Mouse (Mus musculus) adrenal gland, adult 8-10 months (tissue): ENCODE measurements around the gene Vwa3a. TPM values are rescaled to one million over a fixed set of nuclear protein-coding genes. Genes with fewer than 3 reads are reported as not detected.
"Not testable (repeated sequence)": the region's sequence is repeated elsewhere in the genome, so short reads cannot be mapped to it uniquely, and the experiment has no call there.

ENCODE experiments used
- DNase-seq: peaks from one replicate; pipeline ENCODE4 v3.0.0; 2022
- total RNA-seq, 4 experiments: library from RNA; stranded (reverse); gene quantifications; 2 replicates each; pipeline ENCODE4 v1.2.4; 2022

Vwa3a gene
- 1 to 10 TPM; 1.1 to 5.5 (median 3.3) TPM for total RNA-seq

GRCm38 (mm10) chr7:120739018-120739417, at the start of gene Vwa3a:
Gene Vwa3a (plus strand): TSS chr7:120739318.
- DNase-seq = no peak

- DNase-seq = no peak
These were observed 48.5 kb upstream of the Vwa3a start for GRCm38 (mm10) chr7:120690634-120691033.

GRCm38 (mm10) chr7:120693831-120694375, 45.2 kb upstream of the Vwa3a start:
- DNase-seq = no peak

- no peak for DNase-seq
These were observed 43.9 kb upstream of the Vwa3a start for GRCm38 (mm10) chr7:120695196-120695595.

- no peak for DNase-seq
These were observed 43.5 kb upstream of the Vwa3a start for GRCm38 (mm10) chr7:120695641-120696040.

GRCm38 (mm10) chr7:120696331-120696730, 42.8 kb upstream of the Vwa3a start:
- no peak for DNase-seq

GRCm38 (mm10) chr7:120699586-120699985, 39.5 kb upstream of the Vwa3a start:
- DNase-seq = no peak

GRCm38 (mm10) chr7:120703888-120704287, 35.2 kb upstream of the Vwa3a start:
- no peak for DNase-seq

- no peak for DNase-seq
These were observed 27.0 kb upstream of the Vwa3a start for GRCm38 (mm10) chr7:120712071-120712470.

GRCm38 (mm10) chr7:120713225-120713624, 25.9 kb upstream of the Vwa3a start:
- DNase-seq = no peak

GRCm38 (mm10) chr7:120713951-120714350, 25.2 kb upstream of the Vwa3a start:
- not testable (repeated sequence) for DNase-seq

- no peak for DNase-seq
These were observed 21.9 kb upstream of the Vwa3a start for GRCm38 (mm10) chr7:120717261-120717660.

- peak; percentile 29 for DNase-seq
These were observed 18.1 kb upstream of the Vwa3a start for GRCm38 (mm10) chr7:120721051-120721450.

- peak; percentile 73 for DNase-seq
These were observed 17.7 kb upstream of the Vwa3a start for GRCm38 (mm10) chr7:120721456-120721855.

GRCm38 (mm10) chr7:120722063-120722462, 17.1 kb upstream of the Vwa3a start:
- no peak for DNase-seq

- no peak for DNase-seq
These were observed 16.3 kb upstream of the Vwa3a start for GRCm38 (mm10) chr7:120722839-120723278.

- no peak for DNase-seq
These were observed 11.5 kb upstream of the Vwa3a start for GRCm38 (mm10) chr7:120727581-120727980.

GRCm38 (mm10) chr7:120729635-120730034, 9.5 kb upstream of the Vwa3a start:
- no peak for DNase-seq

- DNase-seq = no peak
These were observed 6.2 kb upstream of the Vwa3a start for GRCm38 (mm10) chr7:120732906-120733305.

GRCm38 (mm10) chr7:120739558-120740101, 512 bp downstream of the Vwa3a start:
- no peak for DNase-seq

- DNase-seq = no peak
These were observed 4.5 kb downstream of the Vwa3a start for GRCm38 (mm10) chr7:120743366-120744351.

GRCm38 (mm10) chr7:120744606-120745005, 5.5 kb downstream of the Vwa3a start:
- no peak for DNase-seq

GRCm38 (mm10) chr7:120746029-120746428, 6.9 kb downstream of the Vwa3a start:
- no peak for DNase-seq
